Mouse (Mus musculus): ENCODE data around the gene Eif3c. TPM values are rescaled to one million over a fixed set of nuclear protein-coding genes. Genes with fewer than 3 reads are reported as not detected.
A peak's percentile ranks its signal among the peaks of the same experiment; 100 is the strongest.

The Eif3c gene
- polyA plus RNA-seq, 1 experiment from 2014 or later, result 205 TPM

GRCm38 (mm10) chr7:126507126-126507778 is 59.0 kb downstream of the Eif3c start:
- 84% methylated on average over 8 of the region's 8 CpGs for WGBS

GRCm38 (mm10) chr7:126504913-126505312 is 61.3 kb downstream of the Eif3c start:
- Histone ChIP-seq H3K9me3 (no peaks in the 10 kb centered on the region), H3K27me3 (no peaks in the 10 kb centered on the region), H3K27ac (no peak overlapping the region), H3K9ac (no peak overlapping the region), H3K4me3 (no peak overlapping the region), H3K4me2 (no peak overlapping the region), H3K4me1 (peaks cover 15% of the 10 kb centered on the region; the same call in 1 of the 2 replicates), H3K36me3 (peaks cover 13% of the 10 kb centered on the region)
- 82% methylated on average over 2 of the region's 2 CpGs for WGBS
- no peak for ATAC-seq (ENCODE audit: insufficient number of reproducible peaks, insufficient read depth, low FRiP score, low TSS enrichment, low read depth)

More at GRCm38 (mm10) chr7:126507126-126507778, 59.0 kb downstream of the Eif3c start:
- Histone ChIP-seq H3K4me2 (no peak overlapping the region), H3K27me3 (no peaks in the 10 kb centered on the region), H3K9ac (peak overlapping the region; percentile 36; the same call in 1 of the 2 replicates), H3K9me3 (no peaks in the 10 kb centered on the region), H3K36me3 (no peaks in the 10 kb centered on the region), H3K4me1 (0 out of 2 replicates have a peak, but pooled peaks cover 7% of the 10 kb centered on the region), H3K4me3 (no peak overlapping the region), H3K27ac (no peak overlapping the region)
- no peak for ATAC-seq (ENCODE audit: insufficient number of reproducible peaks, insufficient read depth, low FRiP score, low TSS enrichment, low read depth)

- under 1% methylated on average over 54 of the region's 72 CpGs for WGBS
- peaks cover 15% of the 10 kb centered on the region; the same call in 1 of the 2 replicates for H3K4me1 ChIP-seq
- peak within 1 kb of the TSS; percentile 100 for H3K27ac ChIP-seq
- no peaks in the 10 kb centered on the region for H3K27me3 ChIP-seq
- peak; percentile 86 for ATAC-seq (ENCODE audit: insufficient number of reproducible peaks, insufficient read depth, low FRiP score, low TSS enrichment, low read depth)
- H3K4me2 ChIP-seq, result peak within 1 kb of the TSS; percentile 81
- peak within 1 kb of the TSS; percentile 100 for H3K4me3 ChIP-seq
- H3K9ac ChIP-seq, result peak within 1 kb of the TSS; percentile 100
- no peaks in the 10 kb centered on the region for H3K9me3 ChIP-seq
- H3K36me3 ChIP-seq, result peaks cover 28% of the 10 kb centered on the region
These were observed 62.8 kb downstream of the Eif3c start, which contains the start of gene Atxn2l for GRCm38 (mm10) chr7:126503273-126503878. Atxn2l (minus strand) TSS chr7:126503437.

DNA sequence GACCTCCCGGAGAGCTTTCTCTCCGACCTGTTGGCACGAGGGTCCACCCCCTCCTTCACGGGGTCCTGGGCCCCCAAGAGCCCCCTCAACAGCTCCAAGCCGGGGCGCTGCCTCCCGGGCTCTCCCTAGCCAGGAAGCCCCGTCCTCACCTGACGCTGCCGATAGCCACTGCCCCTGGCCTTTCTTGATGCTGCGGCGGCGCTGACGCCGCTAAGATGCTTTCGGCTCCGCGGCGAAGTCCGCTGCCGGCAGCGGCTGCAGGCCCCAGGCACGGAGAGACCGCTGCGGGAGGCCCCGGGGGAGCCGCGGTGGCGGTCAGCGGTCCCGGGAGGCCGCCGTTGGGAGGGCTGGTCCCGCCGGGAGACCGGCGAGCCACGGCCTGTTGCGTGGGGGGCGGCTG is 63.5 kb downstream of the Eif3c start:
- Histone ChIP-seq H3K9me3 (no peaks in the 10 kb centered on the region), H3K9ac (peak overlapping the region; percentile 100), H3K4me1 (peaks cover 15% of the 10 kb centered on the region; the same call in 1 of the 2 replicates), H3K36me3 (peaks cover 34% of the 10 kb centered on the region), H3K27ac (peak overlapping the region; percentile 100), H3K4me2 (peak overlapping the region; percentile 81), H3K27me3 (no peaks in the 10 kb centered on the region), H3K4me3 (peak overlapping the region; percentile 100)
- WGBS, result under 1% methylated on average over 40 of the region's 40 CpGs
- no peak; the same call in 1 of the 2 replicates for ATAC-seq (ENCODE audit: insufficient number of reproducible peaks, insufficient read depth, low FRiP score, low TSS enrichment, low read depth)

- under 1% methylated on average over 55 of the region's 57 CpGs for WGBS
- H3K4me1 ChIP-seq, result peaks cover 15% of the 10 kb centered on the region; the same call in 1 of the 2 replicates
- H3K27me3 ChIP-seq, result no peaks in the 10 kb centered on the region
- peak overlapping the region; percentile 81 for H3K4me2 ChIP-seq
- ATAC-seq (ENCODE audit: insufficient number of reproducible peaks, insufficient read depth, low FRiP score, low TSS enrichment, low read depth), result peak; percentile 90
- H3K4me3 ChIP-seq, result peak overlapping the region; percentile 100
- H3K27ac ChIP-seq, result peak overlapping the region; percentile 100
- peaks cover 40% of the 10 kb centered on the region for H3K36me3 ChIP-seq
- peak overlapping the region; percentile 100 for H3K9ac ChIP-seq
- no peaks in the 10 kb centered on the region for H3K9me3 ChIP-seq
These were observed 64.0 kb downstream of the Eif3c start for GRCm38 (mm10) chr7:126502023-126502741.

GRCm38 (mm10) chr7:126501684-126502022 is 64.6 kb downstream of the Eif3c start:
- ATAC-seq (ENCODE audit: insufficient number of reproducible peaks, insufficient read depth, low FRiP score, low TSS enrichment, low read depth), result no peak
- H3K36me3 ChIP-seq, result peaks cover 45% of the 10 kb centered on the region
- 4% methylated on average over 9 of the region's 9 CpGs for WGBS
- H3K9ac ChIP-seq, result peak overlapping the region; percentile 100
- peak overlapping the region; percentile 100 for H3K4me3 ChIP-seq
- H3K4me1 ChIP-seq, result peaks cover 14% of the 10 kb centered on the region; the same call in 1 of the 2 replicates
- H3K27ac ChIP-seq, result peak overlapping the region; percentile 100
- peak overlapping the region; percentile 81 for H3K4me2 ChIP-seq
- H3K9me3 ChIP-seq, result no peaks in the 10 kb centered on the region
- H3K27me3 ChIP-seq, result no peaks in the 10 kb centered on the region

- Histone ChIP-seq H3K36me3 (peaks cover 68% of the 10 kb centered on the region), H3K4me3 (no peak overlapping the region), H3K4me2 (no peak overlapping the region), H3K27ac (no peak overlapping the region), H3K27me3 (no peaks in the 10 kb centered on the region), H3K4me1 (peaks cover 13% of the 10 kb centered on the region; the same call in 1 of the 2 replicates), H3K9me3 (no peaks in the 10 kb centered on the region), H3K9ac (no peak overlapping the region)
- no peak for ATAC-seq (ENCODE audit: insufficient number of reproducible peaks, insufficient read depth, low FRiP score, low TSS enrichment, low read depth)
- 94% methylated on average over 7 of the region's 7 CpGs for WGBS
These were observed 66.8 kb downstream of the Eif3c start for GRCm38 (mm10) chr7:126499416-126499815.

DNA sequence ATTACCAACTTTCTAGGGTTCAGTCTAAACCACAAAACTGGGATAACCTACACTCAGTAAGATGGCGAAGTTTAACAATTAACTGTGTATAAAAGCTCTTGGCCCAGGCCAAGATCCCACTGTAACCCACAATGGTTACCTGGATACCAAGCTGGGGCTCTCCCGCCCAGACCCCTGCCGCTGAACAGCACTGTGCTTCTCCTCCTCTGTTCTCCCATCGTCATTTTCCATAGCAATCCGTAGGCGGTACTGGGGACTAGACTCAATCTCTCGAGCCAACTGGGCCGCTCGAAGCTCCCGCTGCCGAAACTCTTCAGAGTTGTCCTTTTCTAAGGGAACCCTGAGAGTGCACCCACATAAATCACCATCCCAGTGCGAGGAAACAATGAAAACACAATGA is 68.2 kb downstream of the Eif3c start:
- no peaks in the 10 kb centered on the region for H3K27me3 ChIP-seq
- ATAC-seq (ENCODE audit: insufficient number of reproducible peaks, insufficient read depth, low FRiP score, low TSS enrichment, low read depth), result no peak
- no peak overlapping the region for H3K27ac ChIP-seq

GRCm38 (mm10) chr7:126496475-126496874 is 69.7 kb downstream of the Eif3c start:
- H3K9ac ChIP-seq, result no peak overlapping the region
- H3K9me3 ChIP-seq, result no peaks in the 10 kb centered on the region
- WGBS, result 86% methylated on average over 5 of the region's 5 CpGs
- H3K27ac ChIP-seq, result no peak overlapping the region
- H3K36me3 ChIP-seq, result peaks cover 95% of the 10 kb centered on the region
- H3K27me3 ChIP-seq, result no peaks in the 10 kb centered on the region
- H3K4me3 ChIP-seq, result no peak overlapping the region
- H3K4me2 ChIP-seq, result no peak overlapping the region
- ATAC-seq (ENCODE audit: insufficient number of reproducible peaks, insufficient read depth, low FRiP score, low TSS enrichment, low read depth), result no peak
- H3K4me1 ChIP-seq, result peaks cover 8% of the 10 kb centered on the region; the same call in 1 of the 2 replicates

More for the DNA sequence above, 68.2 kb downstream of the Eif3c start:
- Histone ChIP-seq H3K4me1 (peaks cover 8% of the 10 kb centered on the region; the same call in 1 of the 2 replicates), H3K36me3 (peaks cover 82% of the 10 kb centered on the region), H3K4me2 (no peak overlapping the region), H3K9ac (no peak overlapping the region), H3K9me3 (no peaks in the 10 kb centered on the region), H3K4me3 (no peak overlapping the region)
- WGBS, result 92% methylated on average over 12 of the region's 12 CpGs
